Mouse (Mus musculus) bone marrow macrophage, adult 2 months (primary cell): ENCODE measurements at regions not wholly inside any gene's neighbourhood (a gene's known extent, or its start where the extent isn't known, plus 50 kb on each side); places are given as distances from the start of the nearest gene placed in this dataset.

Experiments
- H3K27ac ChIP-seq: 2 replicates; pipeline ENCODE4 v1.5.1; 2012; ENCODE audit warnings: low read depth, low read length; ENCODE audit not compliant: insufficient read depth
- H3K4me1 ChIP-seq: 2 replicates; pipeline ENCODE4 v1.6.1; 2012; ENCODE audit warnings: low read length; ENCODE audit not compliant: control insufficient read depth, insufficient read depth
- H3K4me3 ChIP-seq: 2 replicates; pipeline ENCODE4 v1.5.1; 2012; ENCODE audit warnings: mild to moderate bottlenecking, low read length, moderate library complexity; ENCODE audit not compliant: insufficient read depth
- CTCF ChIP-seq: IDR thresholded peaks from 2 replicates; pipeline ENCODE4 v1.5.1; 2012; ENCODE audit warnings: low read depth, mild to moderate bottlenecking, low read length, moderate library complexity
- POLR2A ChIP-seq: IDR thresholded peaks from 2 replicates; pipeline ENCODE4 v1.6.1; 2012; ENCODE audit warnings: mild to moderate bottlenecking, low read depth, low read length, borderline replicate concordance

DNA sequence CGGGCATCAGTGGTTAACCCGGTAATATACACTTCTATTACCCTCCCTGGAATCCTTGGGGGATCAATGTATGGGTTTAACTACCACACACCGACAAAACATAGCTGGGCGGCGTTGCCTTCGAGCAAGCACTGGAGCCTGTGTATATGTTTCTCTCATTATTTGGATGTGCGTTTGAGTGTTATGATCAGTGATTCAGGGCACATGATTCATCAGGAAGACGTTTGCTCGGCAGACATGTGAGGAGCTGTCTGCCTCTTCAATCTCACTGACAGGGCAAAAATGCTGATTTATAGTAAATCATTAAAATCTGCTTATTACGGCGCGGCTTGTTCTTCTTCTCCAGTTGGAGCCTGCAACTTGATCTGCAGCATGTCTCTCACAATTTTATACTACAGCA lies 279.9 kb downstream of the Tshz3 start:
- TF ChIP-seq CTCF (no peak), POLR2A (no peak)
- Histone ChIP-seq H3K4me1 (no peaks in the 10 kb centered on the region), H3K4me3 (no peak overlapping the region), H3K27ac (no peak overlapping the region)

DNA sequence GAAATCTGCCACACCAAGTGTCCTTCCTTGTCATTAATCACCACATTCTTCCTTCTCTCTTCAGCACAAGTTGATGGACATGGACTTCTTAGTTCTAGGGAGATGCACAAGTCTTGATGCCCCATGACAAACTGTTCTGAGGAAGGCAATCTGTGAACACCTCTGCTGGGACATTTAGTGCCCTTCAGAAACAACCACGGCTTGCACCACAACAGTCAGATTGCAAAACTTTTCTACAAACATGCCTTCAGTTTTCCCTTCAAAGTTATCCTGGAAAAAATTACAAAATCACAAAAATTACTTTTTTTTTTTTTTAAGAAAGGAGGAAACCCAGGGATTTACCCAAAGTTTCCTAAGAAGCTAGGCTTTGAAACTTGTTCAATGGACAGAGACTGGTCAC lies 291.5 kb downstream of the Tshz3 start:
- H3K27ac ChIP-seq: no peak overlapping the region
- TF ChIP-seq CTCF (no peak), POLR2A (no peak)
- no peaks in the 10 kb centered on the region for H3K4me1 ChIP-seq
- H3K4me3 ChIP-seq: no peak overlapping the region

DNA sequence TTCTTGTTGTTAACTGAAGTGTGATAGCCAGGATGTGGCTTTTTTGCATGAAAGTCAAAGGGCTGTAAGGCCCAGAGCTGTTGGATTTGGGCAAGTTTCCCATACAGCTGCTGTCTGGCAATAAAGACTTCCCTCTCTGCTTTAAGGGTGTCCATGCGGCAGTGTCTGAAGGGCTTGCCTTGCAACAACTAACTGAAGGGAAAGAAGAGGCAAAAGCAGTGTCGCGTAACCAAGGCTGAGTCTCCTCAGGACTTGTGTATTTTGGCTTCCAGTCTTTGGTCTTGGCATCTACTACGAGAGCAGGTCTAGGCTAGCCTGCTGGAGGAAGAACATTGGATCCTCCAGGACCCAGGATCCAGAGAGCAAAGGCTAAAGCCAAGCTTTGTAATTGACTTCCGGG lies 306.7 kb downstream of the Tshz3 start:
- H3K4me1 ChIP-seq: no peaks in the 10 kb centered on the region
- TF ChIP-seq POLR2A: no peak
- no peak for TF ChIP-seq CTCF
- no peak overlapping the region for H3K27ac ChIP-seq
- H3K4me3 ChIP-seq: no peak overlapping the region

DNA sequence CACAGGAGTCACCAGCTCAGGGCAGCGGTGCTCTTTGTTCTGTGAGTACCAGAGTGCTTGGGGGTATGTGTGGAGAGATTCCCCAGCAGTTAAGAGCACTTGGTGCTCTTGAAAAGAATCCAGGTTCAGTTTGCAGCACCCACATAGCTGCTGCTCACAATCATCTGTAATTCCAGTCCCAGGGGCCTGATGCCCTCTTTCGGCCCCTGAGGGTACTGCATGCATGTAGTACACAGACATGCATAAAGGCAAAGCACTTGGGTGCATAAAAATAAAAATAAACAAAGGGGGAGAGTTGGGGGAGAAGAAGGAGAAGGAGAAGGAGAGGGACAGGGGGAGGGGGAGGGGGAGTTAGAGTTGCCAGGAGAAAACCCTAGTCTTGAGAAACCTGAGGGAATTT lies 307.8 kb downstream of the Tshz3 start:
- H3K27ac ChIP-seq: no peak overlapping the region
- TF ChIP-seq POLR2A (no peak), CTCF (no peak)
- no peak overlapping the region for H3K4me3 ChIP-seq

DNA sequence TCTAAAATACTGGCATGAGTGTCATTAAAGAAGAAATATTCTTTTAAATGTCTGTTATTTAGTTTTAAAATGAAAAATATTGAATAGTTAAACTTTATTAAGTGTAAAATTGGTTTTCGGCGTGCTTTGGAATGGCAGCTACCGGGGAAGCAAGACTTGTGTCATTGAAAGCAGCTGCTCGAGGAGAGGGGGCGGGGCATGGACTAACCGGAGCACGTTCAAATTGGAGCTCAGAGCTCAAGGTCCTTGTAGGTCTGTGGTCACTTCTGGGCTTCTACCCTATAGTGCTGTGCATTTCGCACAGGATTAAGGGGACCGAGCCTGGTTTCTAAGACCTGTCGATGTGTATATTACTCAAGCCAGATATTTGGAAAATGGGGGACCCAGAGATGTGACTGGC lies 309.0 kb downstream of the Tshz3 start:
- no peaks in the 10 kb centered on the region for H3K4me1 ChIP-seq
- TF ChIP-seq POLR2A (no peak), CTCF (no peak)
- H3K4me3 ChIP-seq: no peak overlapping the region
- H3K27ac ChIP-seq: no peak overlapping the region

More for the DNA sequence above, 307.8 kb downstream of the Tshz3 start:
- no peaks in the 10 kb centered on the region for H3K4me1 ChIP-seq

DNA sequence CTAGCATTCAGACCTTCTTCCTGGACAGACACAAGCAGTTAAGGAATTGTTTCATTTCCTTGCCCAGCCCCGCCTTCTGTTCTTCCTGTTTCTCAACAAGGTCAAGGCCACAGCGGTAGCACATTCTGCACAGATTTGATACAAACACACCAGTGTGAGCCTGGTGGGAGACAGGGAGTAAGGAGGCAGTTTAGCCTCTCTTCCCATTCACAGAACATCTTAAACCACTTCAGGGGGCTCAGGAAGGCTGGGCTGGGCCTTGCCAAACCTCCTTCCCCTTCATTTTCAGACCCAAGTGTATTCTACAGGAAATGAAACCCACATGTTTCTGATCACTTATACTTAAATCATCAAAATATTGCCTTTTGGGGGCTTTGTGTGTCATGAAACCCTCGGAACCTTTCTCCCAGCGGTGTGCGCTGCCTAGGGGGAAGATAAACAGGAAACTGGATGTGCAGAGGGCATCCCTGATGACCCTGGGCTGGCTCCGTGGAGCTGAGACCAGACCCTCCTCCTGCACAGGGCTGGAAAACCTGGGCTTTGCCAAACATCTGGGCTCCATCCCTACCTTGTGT lies 313.3 kb downstream of the Tshz3 start:
- TF ChIP-seq POLR2A (no peak), CTCF (no peak)
- Histone ChIP-seq H3K27ac (no peak overlapping the region), H3K4me1 (no peaks in the 10 kb centered on the region), H3K4me3 (no peak overlapping the region)

DNA sequence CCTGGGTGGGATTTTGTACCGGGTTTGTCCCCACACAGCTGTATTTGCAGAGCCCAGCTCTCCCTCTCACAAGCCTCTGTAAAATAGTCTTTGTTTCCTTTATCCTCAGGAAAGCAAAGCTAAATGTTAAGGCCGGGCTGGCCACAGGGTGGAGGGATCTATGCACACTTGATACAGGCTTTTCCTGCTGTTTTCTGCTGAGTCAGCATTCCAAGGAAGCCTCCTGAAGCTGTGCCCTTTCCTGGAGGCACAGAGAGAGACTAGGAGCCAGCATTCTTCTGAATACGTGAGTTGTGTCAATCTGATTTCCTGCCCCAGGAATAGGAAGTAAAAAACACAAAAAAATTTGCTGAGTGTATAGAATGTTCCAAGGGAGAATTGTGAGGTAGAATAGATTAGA lies 322.2 kb downstream of the Tshz3 start:
- no peak for TF ChIP-seq CTCF
- TF ChIP-seq POLR2A: no peak
- Histone ChIP-seq H3K4me1 (no peaks in the 10 kb centered on the region), H3K27ac (no peak overlapping the region), H3K4me3 (no peak overlapping the region)

DNA sequence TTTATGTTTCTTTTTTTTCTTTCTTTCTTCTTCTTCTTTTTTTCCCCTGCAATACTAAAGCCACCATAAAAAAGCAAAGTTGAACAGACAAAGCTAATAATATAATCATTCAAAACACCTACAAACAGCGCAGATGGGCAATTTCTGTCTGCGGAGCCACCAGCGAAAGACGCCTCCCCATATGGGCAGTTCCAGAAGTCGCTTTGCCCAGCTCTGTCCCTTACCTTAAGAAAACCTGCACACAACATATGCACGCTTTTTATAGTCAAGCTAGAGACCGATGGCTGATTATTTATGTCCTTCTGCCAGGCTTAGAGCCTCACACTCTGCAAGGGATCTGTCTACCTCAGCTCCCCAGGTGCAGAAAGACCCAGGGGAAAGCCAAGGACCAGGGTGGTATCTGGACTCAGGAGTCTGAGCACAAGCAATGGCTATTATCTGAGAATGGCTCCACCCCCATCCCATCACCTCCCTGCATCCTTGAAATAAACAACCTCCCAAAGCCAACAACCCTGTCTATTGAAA lies 326.6 kb downstream of the Tshz3 start:
- Histone ChIP-seq H3K4me1 (no peaks in the 10 kb centered on the region), H3K27ac (no peak overlapping the region), H3K4me3 (no peak overlapping the region)
- TF ChIP-seq CTCF (no peak), POLR2A (no peak)

DNA sequence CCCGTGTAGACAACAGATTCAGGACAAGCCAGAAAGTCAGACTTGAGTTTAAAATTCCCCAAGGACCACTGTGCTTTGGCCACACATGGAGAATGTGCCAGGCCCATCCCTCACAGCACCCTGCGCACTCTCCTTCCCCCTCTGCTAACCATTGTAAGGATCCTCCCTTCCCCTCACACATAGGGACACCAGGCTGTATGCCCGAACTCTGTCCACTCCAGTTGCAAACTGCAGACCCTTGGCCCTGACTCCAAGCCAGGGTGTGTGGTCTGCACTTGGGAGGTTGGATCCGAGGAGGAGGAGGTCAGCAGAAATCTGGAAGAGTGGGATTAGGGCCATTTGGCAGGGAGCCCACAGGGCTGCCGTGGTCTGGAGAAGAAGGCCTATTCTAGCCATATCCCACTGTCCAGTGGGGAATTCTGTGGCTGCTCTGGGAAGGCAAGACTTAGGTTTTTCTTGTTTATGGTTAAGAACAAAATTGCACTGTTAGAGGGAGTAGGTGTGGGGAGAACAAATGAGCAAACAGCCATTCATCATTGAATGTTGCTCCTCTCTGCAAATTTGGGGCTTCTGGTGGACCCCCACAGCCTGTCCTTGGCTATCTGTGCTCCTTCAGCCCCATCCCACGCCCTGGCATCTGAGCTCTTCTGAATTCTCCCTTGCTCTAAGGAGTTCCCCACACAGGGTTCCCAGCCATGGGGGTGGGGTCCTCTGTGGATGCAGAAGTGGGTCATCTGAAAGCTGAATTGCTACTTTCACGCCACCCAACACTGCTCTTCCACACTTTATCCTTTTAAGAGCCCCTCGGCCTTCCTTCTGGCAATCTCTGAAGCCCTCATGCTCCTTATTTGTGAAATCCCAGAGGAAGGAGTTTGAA lies 366.9 kb downstream of the Tshz3 start:
- Histone ChIP-seq H3K4me3 (no peak overlapping the region), H3K4me1 (no peaks in the 10 kb centered on the region), H3K27ac (no peak overlapping the region)
- TF ChIP-seq POLR2A (no peak), CTCF (no peak)

DNA sequence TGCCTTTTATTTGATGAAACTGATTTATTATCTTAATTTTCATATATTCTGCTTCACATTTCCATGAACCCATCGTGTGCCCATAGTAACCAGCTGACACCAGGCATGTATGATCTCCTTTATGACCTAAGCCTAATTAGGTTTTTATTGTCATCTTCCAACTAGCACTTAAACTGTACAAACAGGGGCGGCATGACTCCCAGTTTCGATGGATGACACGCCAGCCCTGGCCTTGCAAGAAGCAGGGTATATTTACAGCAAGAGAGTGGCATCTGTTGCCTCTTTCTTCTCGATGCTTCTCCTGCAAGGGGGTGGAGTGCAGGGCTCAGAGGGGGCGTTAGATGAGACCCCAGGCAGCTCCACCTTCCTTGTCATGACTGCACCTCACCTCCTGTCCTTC lies 379.8 kb downstream of the Tshz3 start:
- no peak for TF ChIP-seq POLR2A
- no peak for TF ChIP-seq CTCF
- Histone ChIP-seq H3K27ac (no peak overlapping the region), H3K4me1 (no peaks in the 10 kb centered on the region), H3K4me3 (no peak overlapping the region)
